Mouse (Mus musculus) liver, embryonic 11.5 days (tissue): ENCODE data around the gene Sik2. TPM values are rescaled to one million over a fixed set of nuclear protein-coding genes. Genes with fewer than 3 reads are reported as not detected.

Source experiments
- ATAC-seq: fragments of 200-750 bp; cut with Nextera tagmentation; replicated peaks from 2 replicates; pipeline ENCODE4 v1.8.0; 2017; ENCODE audit warnings: moderate number of reproducible peaks, mild to moderate bottlenecking, moderate TSS enrichment, moderate library complexity; ENCODE audit not compliant: low FRiP score
- DNase-seq: peaks from one replicate; pipeline ENCODE4 v3.0.0-alpha.2; 2017; ENCODE audit warnings: low spot score
- H3K27ac ChIP-seq: fragments of 300-500 bp; sonication (generic); 2 replicates; pipeline ENCODE4 v1.5.1; 2014; ENCODE audit warnings: mild to moderate bottlenecking, low read depth, low read length, control low read depth
- H3K27me3 ChIP-seq: fragments of 300-500 bp; sonication (generic); replicated peaks from 2 replicates; pipeline ENCODE4 v1.6.1; 2014; ENCODE audit warnings: low read length, mixed read lengths; ENCODE audit not compliant: control insufficient read depth, insufficient read depth
- H3K36me3 ChIP-seq: fragments of 300-500 bp; sonication (generic); 2 replicates; pipeline ENCODE4 v1.6.1; 2014; ENCODE audit warnings: mild to moderate bottlenecking, low read length, moderate library complexity, mixed read lengths; ENCODE audit not compliant: control insufficient read depth, insufficient read depth
- H3K4me1 ChIP-seq: fragments of 300-500 bp; sonication (generic); replicated peaks from 2 replicates; pipeline ENCODE4 v1.6.1; 2014; ENCODE audit warnings: low read length, mixed read lengths; ENCODE audit not compliant: control insufficient read depth, insufficient read depth
- H3K4me2 ChIP-seq: fragments of 300-500 bp; sonication (generic); 2 replicates; pipeline ENCODE4 v1.6.1; 2014; ENCODE audit warnings: mild to moderate bottlenecking, control low read depth, moderate library complexity
- H3K4me3 ChIP-seq: fragments of 300-500 bp; sonication (generic); 2 replicates; pipeline ENCODE4 v1.5.1; 2014; ENCODE audit warnings: low read depth, low read length, control low read depth
- H3K9ac ChIP-seq: fragments of 300-500 bp; sonication (generic); 2 replicates; pipeline ENCODE4 v1.6.1; 2014; ENCODE audit warnings: low read depth, low read length, control low read depth
- H3K9me3 ChIP-seq: fragments of 300-500 bp; sonication (generic); 2 replicates; pipeline ENCODE4 v1.6.1; 2016; ENCODE audit warnings: low read length, inconsistent platforms, mixed read lengths; ENCODE audit not compliant: control insufficient read depth
- WGBS: fragments of 180-500 bp; shearing (Covaris S2); extraction: QIAGEN DNeasy Blood & Tissue Kit; methylation state at CpG from one replicate; pipeline ENCODE4 v1.1.7; 2014; 5-methylcytosine and 5-hydroxymethylcytosine counted together
- polyA plus RNA-seq: library from polyadenylated mRNA; unstranded; fragments of >200 nt; fragmentation: Nextera tagmentation; extraction: Ambion mirVana; gene quantifications from 2 replicates; pipeline ENCODE4 v1.2.1, GENCODE M21; 2014

The Sik2 gene
- polyA plus RNA-seq, 1 experiment from 2014 or later = 15.8 TPM

DNA sequence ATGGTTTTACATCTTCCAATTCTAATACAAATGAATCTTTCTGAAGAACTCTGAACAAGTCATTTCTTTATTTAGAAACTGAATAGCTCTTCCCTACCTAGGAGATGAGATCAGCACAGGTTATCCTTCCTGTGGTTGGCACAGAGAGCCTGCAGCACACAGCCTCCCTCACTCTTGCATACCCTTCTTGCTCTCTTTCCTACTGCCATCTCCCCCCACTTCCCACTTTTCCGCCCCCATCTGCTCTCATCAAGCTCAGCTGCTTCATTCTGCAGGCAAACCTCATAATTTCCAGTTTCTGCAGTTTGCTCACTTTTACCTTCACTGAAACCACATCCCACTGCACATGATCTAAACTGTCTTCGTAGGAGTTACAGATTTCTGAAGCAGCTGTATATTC, 42.6 kb downstream of the Sik2 start:
- Histone ChIP-seq H3K27ac (no peak overlapping the region), H3K27me3 (no peaks in the 10 kb centered on the region), H3K9me3 (no peaks in the 10 kb centered on the region), H3K36me3 (no peaks in the 10 kb centered on the region), H3K4me3 (no peak overlapping the region), H3K9ac (no peak overlapping the region), H3K4me2 (no peak overlapping the region), H3K4me1 (peaks cover 4% of the 10 kb centered on the region)
- no peak for ATAC-seq
- WGBS = 66% methylated on average over 2 of the region's 2 CpGs
- no peak for DNase-seq

DNA sequence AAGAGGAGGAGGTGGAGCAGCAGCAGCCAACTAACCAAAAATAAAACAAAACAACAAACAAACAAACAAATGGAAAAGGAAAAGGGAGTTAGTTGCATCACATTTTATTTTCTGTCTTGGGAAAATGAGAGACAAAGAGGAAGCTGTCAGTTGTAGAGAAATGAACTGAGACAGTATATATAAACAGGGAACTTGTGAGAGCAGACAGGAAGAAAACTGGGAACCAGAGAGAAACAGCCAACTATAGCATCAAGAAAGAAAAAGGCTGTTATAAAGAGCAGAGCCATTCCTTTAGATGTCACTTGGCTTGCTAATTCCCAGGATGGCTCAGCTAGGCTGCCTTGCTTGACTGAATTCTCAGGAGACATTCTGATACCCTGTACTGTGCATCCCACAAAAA, 43.5 kb downstream of the Sik2 start:
- peaks cover 2% of the 10 kb centered on the region for H3K4me1 ChIP-seq
- H3K27ac ChIP-seq = no peak overlapping the region
- H3K36me3 ChIP-seq = no peaks in the 10 kb centered on the region
- no peak overlapping the region for H3K4me2 ChIP-seq
- H3K9me3 ChIP-seq = no peaks in the 10 kb centered on the region
- DNase-seq (no peak), ATAC-seq (no peak)
- H3K27me3 ChIP-seq = no peaks in the 10 kb centered on the region
- no peak overlapping the region for H3K9ac ChIP-seq
- H3K4me3 ChIP-seq = no peak overlapping the region

DNA sequence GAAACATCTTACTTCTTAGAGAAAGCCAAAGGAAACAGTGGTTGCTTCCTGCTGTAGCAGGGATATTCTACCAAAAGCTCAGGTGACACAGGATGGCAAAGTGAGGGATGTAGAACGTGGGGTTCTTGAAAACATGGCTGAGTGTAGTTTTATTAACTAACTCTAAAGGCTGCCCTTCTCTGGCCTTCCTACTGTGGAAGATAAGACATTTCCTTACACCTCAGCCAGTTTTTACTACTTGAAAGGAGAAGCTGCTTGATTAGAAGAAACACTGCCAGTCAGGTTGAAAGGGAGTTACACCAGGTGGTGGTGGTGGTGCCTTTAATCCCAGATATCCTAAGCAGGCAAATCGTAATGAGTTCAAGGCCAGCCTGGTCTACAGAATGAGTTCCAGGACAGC, 44.0 kb downstream of the Sik2 start:
- no peak for ATAC-seq
- Histone ChIP-seq H3K9me3 (no peaks in the 10 kb centered on the region), H3K36me3 (no peaks in the 10 kb centered on the region), H3K4me1 (no peaks in the 10 kb centered on the region; the same call in 1 of the 2 replicates), H3K4me2 (no peak overlapping the region), H3K9ac (no peak overlapping the region), H3K4me3 (no peak overlapping the region), H3K27ac (no peak overlapping the region), H3K27me3 (no peaks in the 10 kb centered on the region)
- 53% methylated on average over 2 of the region's 2 CpGs for WGBS
- DNase-seq = no peak

DNA sequence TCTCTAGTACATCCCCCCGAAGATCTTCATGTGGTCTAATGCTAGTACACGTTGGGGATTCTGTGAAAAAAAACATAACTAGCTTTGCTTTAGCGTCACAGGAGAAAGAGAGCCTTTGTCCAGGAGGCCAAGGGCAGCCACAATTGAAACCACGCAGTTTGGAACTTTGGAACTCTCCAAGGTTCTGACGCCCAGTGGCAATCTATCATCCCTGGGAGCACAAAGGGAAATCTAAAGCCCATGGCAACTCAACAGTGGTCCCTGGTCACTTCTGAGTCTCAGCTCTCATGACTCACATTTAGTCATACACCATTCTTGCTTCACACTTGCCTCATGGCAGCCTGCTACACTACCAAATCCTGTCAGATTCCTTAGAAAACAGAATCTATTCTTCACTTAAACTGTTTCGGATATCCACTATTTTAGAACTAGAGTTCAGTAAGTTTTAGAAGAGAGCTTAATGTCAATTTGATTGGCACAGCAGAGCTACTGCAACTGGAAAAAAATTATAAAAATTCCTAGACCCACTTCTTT, 50.9 kb downstream of the Sik2 start:
- Histone ChIP-seq H3K4me3 (no peak overlapping the region), H3K9ac (no peak overlapping the region), H3K9me3 (no peaks in the 10 kb centered on the region), H3K27me3 (no peaks in the 10 kb centered on the region), H3K4me1 (no peaks in the 10 kb centered on the region), H3K4me2 (no peak overlapping the region), H3K36me3 (no peaks in the 10 kb centered on the region), H3K27ac (no peak overlapping the region)
- WGBS = 57% methylated on average over 6 of the region's 6 CpGs
- DNase-seq (no peak), ATAC-seq (no peak)

DNA sequence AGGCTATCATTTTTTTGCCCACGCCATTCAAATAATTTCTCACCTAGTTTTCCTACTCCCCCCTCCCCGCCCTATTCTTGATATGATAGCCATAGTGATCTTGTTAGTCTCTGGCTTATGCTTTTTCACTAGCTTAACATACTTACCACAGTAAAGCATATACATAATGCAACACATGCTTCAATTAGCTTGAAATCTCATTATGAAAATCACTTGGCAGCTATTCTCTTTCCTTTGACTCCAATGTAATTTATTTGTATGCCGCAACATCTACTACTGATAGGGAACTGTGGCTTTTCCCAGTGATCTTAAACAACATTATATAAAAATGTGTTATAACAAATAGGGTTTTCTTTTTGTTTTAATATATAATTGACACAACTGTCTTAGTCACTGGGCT, 53.7 kb downstream of the Sik2 start:
- Histone ChIP-seq H3K36me3 (no peaks in the 10 kb centered on the region), H3K4me1 (no peaks in the 10 kb centered on the region), H3K27ac (no peak overlapping the region), H3K4me3 (no peak overlapping the region), H3K27me3 (no peaks in the 10 kb centered on the region), H3K4me2 (no peak overlapping the region), H3K9ac (no peak overlapping the region), H3K9me3 (no peaks in the 10 kb centered on the region)
- WGBS = 94% methylated on average over 3 of the region's 3 CpGs
- ATAC-seq (no peak), DNase-seq (no peak)

DNA sequence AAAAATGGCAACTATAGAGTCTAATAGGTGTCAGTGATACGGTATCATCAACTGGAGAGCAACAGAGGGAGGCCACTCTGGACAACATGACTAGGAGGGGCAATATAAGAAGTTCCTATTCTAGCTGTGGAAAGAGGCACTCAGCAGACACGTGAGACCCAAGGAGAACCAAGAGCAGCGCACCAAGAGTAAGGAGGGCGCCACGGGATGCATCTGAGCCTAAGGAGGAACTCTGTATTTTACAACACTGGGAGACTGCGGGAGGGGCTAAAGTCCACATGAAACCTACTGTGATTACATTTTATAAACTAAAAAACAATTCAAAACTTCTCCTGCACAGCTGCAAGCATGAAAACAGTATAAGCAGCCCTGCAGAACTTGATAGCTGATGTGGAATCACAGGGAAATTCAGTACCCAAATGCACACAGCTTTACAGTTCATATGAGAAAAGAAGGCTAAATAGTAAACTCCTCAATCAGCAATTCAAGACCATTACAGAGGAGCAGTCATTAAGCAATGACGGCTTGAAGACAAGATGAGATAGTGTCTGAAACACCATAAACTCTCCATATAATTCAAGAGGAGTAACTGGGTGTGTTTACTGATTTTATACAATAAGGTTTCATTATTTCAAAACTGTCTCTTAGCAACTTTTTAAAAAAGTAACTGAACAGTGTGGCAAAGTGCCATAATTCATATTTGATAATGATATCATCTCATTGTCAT, 60.6 kb downstream of the Sik2 start:
- Histone ChIP-seq H3K4me2 (no peak overlapping the region), H3K27me3 (no peaks in the 10 kb centered on the region), H3K4me1 (peaks cover 3% of the 10 kb centered on the region; the same call in 1 of the 2 replicates), H3K36me3 (no peaks in the 10 kb centered on the region), H3K9me3 (no peaks in the 10 kb centered on the region), H3K9ac (no peak overlapping the region), H3K27ac (no peak overlapping the region), H3K4me3 (no peak overlapping the region)
- ATAC-seq (no peak), DNase-seq (no peak)
- 89% methylated on average over 7 of the region's 7 CpGs for WGBS

DNA sequence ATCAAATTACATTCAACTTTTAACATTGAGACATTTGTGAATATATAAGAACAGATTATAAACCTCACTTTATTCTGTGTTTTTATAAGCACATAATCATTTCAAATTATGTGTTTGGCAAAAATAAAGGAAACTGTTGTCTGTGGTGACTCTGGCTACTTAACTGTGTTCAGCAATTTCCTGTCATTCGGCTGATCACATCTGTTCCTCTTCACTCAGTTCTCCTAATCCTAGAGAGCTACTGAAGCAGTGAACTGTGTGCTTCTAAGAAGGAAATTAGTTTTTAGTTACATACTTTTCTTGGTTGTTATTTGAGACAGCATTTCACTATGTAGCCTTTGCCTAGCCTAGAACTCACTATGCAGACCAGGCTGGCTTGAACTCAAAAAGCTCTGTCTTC, 62.5 kb downstream of the Sik2 start:
- ATAC-seq (no peak), DNase-seq (no peak)
- no peaks in the 10 kb centered on the region for H3K27me3 ChIP-seq
- no peak overlapping the region; the same call in 1 of the 2 replicates for H3K27ac ChIP-seq
- H3K4me2 ChIP-seq = no peak overlapping the region
- H3K9ac ChIP-seq = no peak overlapping the region
- WGBS = 49% methylated on average over 1 of the region's 1 CpGs
- H3K9me3 ChIP-seq = no peaks in the 10 kb centered on the region
- no peaks in the 10 kb centered on the region for H3K36me3 ChIP-seq
- peaks cover 3% of the 10 kb centered on the region; the same call in 1 of the 2 replicates for H3K4me1 ChIP-seq
- no peak overlapping the region for H3K4me3 ChIP-seq

DNA sequence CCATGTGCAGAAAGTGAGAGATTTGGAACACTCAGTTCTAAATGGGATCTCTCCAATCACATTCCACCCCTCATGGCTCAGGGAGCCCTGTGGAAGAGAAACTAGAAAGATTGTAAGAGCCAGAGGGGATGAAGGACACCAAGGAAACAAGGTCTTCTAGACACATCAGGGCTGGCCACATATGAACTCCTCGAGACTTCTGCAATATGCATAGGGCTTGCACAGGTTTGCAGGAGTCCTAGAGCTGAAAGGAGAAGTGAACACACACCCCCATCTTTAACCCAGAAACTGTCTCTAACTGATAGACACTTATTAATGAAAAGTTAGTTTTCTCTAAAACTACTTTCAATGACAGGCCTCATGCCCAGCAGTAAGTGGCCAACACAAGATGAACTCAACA, 64.0 kb downstream of the Sik2 start:
- no peak overlapping the region for H3K4me3 ChIP-seq
- no peaks in the 10 kb centered on the region for H3K27me3 ChIP-seq
- no peak overlapping the region for H3K9ac ChIP-seq
- no peaks in the 10 kb centered on the region for H3K36me3 ChIP-seq
- H3K9me3 ChIP-seq = no peaks in the 10 kb centered on the region
- 86% methylated on average over 1 of the region's 1 CpGs for WGBS
- H3K4me2 ChIP-seq = no peak overlapping the region
- H3K27ac ChIP-seq = no peak overlapping the region; the same call in 1 of the 2 replicates
- peaks cover 3% of the 10 kb centered on the region; the same call in 1 of the 2 replicates for H3K4me1 ChIP-seq
- ATAC-seq = no peak
- no peak for DNase-seq

DNA sequence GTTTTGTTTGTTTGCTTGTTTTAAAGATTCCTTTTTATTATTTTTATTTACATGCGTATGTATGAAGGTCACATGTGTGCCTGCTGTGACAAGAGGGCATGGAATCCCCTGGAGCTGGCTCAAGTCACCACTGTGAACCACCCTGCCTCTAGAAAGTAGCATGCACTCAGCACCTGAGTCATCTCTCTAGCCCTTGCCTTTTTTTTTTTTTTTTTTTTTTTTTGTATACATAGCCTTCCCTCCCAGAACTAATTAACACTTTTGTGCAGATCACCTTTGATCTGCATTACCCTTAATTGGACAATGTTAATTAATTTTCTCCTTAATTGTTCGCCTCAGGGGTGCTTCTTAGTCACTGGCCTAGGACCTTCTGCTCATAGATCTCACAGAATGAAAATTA, 66.2 kb downstream of the Sik2 start:
- DNase-seq = no peak
- H3K9ac ChIP-seq = no peak overlapping the region

More for the DNA sequence above, 66.2 kb downstream of the Sik2 start:
- no peak overlapping the region for H3K27ac ChIP-seq
- no peaks in the 10 kb centered on the region for H3K27me3 ChIP-seq
- H3K4me3 ChIP-seq = no peak overlapping the region
- H3K36me3 ChIP-seq = no peaks in the 10 kb centered on the region
- H3K4me1 ChIP-seq = peaks cover 3% of the 10 kb centered on the region; the same call in 1 of the 2 replicates
- no peak for ATAC-seq
- no peak overlapping the region for H3K4me2 ChIP-seq
- 89% methylated on average over 2 of the region's 2 CpGs for whole genome bisulfite sequencing
- H3K9me3 ChIP-seq = no peaks in the 10 kb centered on the region
